Mouse (Mus musculus) neural tube, embryonic 14.5 days (tissue): ENCODE measurements around the gene Cipc. TPM values are rescaled to one million over a fixed set of nuclear protein-coding genes. Genes with fewer than 3 reads are reported as not detected.

ENCODE experiments used
- ATAC-seq: fragments of 200-750 bp; cut with Nextera tagmentation; 2 replicates; pipeline ENCODE4 v1.8.0; 2017; ENCODE audit warnings: low read depth, mild to moderate bottlenecking, moderate TSS enrichment, moderate library complexity
- H3K27ac ChIP-seq: fragments of 300-500 bp; sonication (generic); 2 replicates; pipeline ENCODE4 v1.5.1; 2014; ENCODE audit warnings: low read depth, mild to moderate bottlenecking, control low read depth, low read length, moderate library complexity, mixed read lengths
- H3K27me3 ChIP-seq: fragments of 300-500 bp; sonication (generic); 2 replicates; pipeline ENCODE4 v1.6.1; 2014; ENCODE audit warnings: low read length; ENCODE audit not compliant: control insufficient read depth, insufficient read depth
- H3K36me3 ChIP-seq: fragments of 300-500 bp; sonication (generic); 2 replicates; pipeline ENCODE4 v1.6.1; 2014; ENCODE audit warnings: low read length, mixed read lengths; ENCODE audit not compliant: control insufficient read depth, insufficient read depth
- H3K4me1 ChIP-seq: fragments of 300-500 bp; sonication (generic); 2 replicates; pipeline ENCODE4 v1.6.1; 2014; ENCODE audit warnings: low read length; ENCODE audit not compliant: control insufficient read depth, insufficient read depth
- H3K4me2 ChIP-seq: fragments of 300-500 bp; sonication (generic); 2 replicates; pipeline ENCODE4 v1.6.1; 2014; ENCODE audit warnings: mild to moderate bottlenecking, low read depth, low read length, control low read depth
- H3K4me3 ChIP-seq: fragments of 300-500 bp; sonication (generic); 2 replicates; pipeline ENCODE4 v1.5.1; 2014; ENCODE audit warnings: low read depth, low read length, control low read depth, mixed read lengths
- H3K9ac ChIP-seq: fragments of 300-500 bp; sonication (generic); replicated peaks from 2 replicates; pipeline ENCODE4 v1.6.1; 2014; ENCODE audit warnings: low read depth, mild to moderate bottlenecking, control low read depth, low read length, mixed read lengths
- H3K9me3 ChIP-seq: fragments of 300-500 bp; sonication (generic); 2 replicates; pipeline ENCODE4 v1.6.1; 2016; ENCODE audit warnings: low read length; ENCODE audit not compliant: control insufficient read depth
- WGBS: fragments of 180-500 bp; shearing (Covaris S2); extraction: QIAGEN DNeasy Blood & Tissue Kit; methylation state at CpG from one replicate; pipeline ENCODE4 v1.1.7; 2014; 5-methylcytosine and 5-hydroxymethylcytosine counted together
- polyA plus RNA-seq: library from polyadenylated mRNA; unstranded; fragments of >200 nt; fragmentation: Nextera tagmentation; extraction: Ambion mirVana; gene quantifications from 2 replicates; pipeline ENCODE4 v1.2.1, GENCODE M21; 2014

Gene Cipc
- polyA plus RNA-seq, 1 experiment from 2014 or later: 51.7 TPM

DNA sequence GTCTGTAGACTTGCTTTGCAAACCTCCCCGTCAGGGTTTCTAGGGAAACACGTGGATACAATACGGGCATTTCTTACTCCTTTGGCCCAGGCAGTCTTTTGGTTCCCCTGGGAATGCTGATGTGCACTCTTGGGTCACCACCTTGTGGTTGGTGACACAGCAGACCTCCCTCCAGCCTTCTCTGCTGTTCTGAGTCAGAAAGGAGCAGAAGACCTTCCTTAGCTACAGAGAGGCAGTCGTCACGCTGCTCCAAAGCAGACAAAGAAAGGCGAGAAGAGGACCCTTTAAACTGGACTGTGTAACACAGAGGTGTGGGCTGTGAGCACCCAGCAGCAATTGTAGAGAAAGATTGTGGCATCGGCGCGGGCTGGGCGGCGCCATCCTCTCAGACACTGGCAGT, 5.7 kb upstream of the Cipc start:
- peak overlapping the region; percentile 93 for H3K27ac ChIP-seq
- 9% methylated on average over 11 of the region's 11 CpGs for WGBS
- ATAC-seq: peak; percentile 32
- no peaks in the 10 kb centered on the region for H3K9me3 ChIP-seq
- H3K4me1 ChIP-seq: peaks cover 28% of the 10 kb centered on the region
- no peaks in the 10 kb centered on the region for H3K36me3 ChIP-seq
- H3K4me2 ChIP-seq: no peak overlapping the region
- peak overlapping the region; percentile 33 for H3K9ac ChIP-seq
- no peak overlapping the region for H3K4me3 ChIP-seq
- H3K27me3 ChIP-seq: no peaks in the 10 kb centered on the region

DNA sequence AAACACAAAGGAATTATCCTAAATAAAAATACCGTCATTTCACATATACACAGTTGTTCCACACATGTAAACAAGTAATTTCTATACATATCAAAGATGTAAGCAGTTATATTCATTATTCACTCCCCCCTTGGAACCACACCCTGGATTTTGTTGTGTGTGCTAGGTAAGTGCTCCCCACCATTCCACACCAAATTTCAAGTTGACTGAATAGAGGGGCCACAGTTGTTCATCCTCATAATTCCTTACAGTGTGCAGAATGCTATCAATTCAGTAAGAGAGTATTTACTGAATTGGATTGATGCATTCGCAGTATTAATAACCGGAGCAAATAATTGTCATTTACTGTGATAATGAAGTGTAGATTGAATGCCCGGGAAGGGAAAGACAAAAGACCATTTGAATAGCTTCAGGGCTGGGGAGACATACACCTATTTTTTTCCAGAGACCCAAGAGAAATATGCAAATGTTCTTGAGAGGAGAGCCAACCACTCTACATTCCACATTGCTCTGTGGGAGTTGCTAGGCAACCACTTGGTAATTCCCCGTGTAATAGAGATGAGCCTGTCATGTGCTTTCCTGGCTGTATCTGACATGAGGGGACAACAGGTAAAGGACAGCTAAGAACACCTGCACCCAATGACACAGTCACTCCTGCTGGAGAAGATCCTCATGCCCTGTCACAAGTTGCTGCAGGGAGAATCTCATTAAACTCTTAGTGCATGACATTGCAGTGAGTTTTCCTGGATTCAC, 4.9 kb upstream of the Cipc start:
- H3K4me2 ChIP-seq: peak overlapping the region; percentile 26; the same call in 1 of the 2 replicates
- ATAC-seq: peak; percentile 75
- peaks cover 30% of the 10 kb centered on the region for H3K4me1 ChIP-seq
- no peaks in the 10 kb centered on the region for H3K9me3 ChIP-seq
- no peaks in the 10 kb centered on the region for H3K36me3 ChIP-seq
- no peak overlapping the region for H3K4me3 ChIP-seq
- H3K27ac ChIP-seq: peak overlapping the region; percentile 93
- 17% methylated on average over 5 of the region's 5 CpGs for WGBS
- no peaks in the 10 kb centered on the region for H3K27me3 ChIP-seq
- peak overlapping the region; percentile 47; the same call in 1 of the 2 replicates for H3K9ac ChIP-seq

DNA sequence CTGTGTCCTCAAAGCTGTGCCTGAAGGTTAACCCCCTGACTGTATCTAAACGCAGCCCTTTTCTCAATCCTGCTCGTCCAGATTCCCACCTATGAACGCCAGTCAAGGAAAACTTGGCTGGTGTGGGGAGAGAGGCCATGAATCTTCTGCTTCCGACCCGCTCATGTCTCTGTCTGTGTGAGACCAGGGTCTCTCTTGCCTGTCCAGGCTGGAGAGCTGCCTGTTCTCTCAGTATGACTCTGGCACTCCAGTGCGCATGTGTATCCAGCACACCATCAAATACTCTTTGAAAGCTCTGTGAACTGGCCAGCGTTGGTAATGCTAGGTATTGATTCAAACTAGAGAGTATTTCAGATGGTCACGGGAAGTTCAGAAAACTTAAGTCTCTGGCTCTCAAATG, 3.4 kb upstream of the Cipc start:
- H3K27me3 ChIP-seq: no peaks in the 10 kb centered on the region
- H3K9me3 ChIP-seq: no peaks in the 10 kb centered on the region
- no peaks in the 10 kb centered on the region for H3K36me3 ChIP-seq
- H3K4me2 ChIP-seq: no peak overlapping the region
- WGBS: 91% methylated on average over 8 of the region's 8 CpGs
- H3K4me3 ChIP-seq: no peak overlapping the region
- peaks cover 36% of the 10 kb centered on the region for H3K4me1 ChIP-seq
- no peak overlapping the region for H3K27ac ChIP-seq
- no peak overlapping the region for H3K9ac ChIP-seq
- ATAC-seq: no peak

DNA sequence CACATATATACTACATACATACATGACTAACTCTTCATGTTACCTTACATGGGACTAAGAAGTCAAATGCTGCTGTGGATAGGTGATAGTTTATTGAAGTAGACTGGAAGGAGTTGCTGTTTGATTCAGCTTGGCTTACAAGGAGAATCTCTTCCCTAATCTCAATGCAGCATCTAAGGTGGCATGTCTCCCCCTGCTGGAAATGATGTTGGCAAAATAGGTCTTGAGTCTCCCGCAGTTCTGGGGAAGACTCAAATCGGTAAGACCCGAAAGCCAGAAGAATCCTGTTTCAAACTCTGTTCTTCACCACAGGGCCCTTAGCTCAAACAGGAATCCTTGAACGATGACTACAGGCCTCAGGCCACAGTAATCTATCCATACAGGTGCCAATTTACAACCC, 1.7 kb upstream of the Cipc start:
- no peak overlapping the region for H3K4me2 ChIP-seq
- H3K4me1 ChIP-seq: peaks cover 50% of the 10 kb centered on the region

DNA sequence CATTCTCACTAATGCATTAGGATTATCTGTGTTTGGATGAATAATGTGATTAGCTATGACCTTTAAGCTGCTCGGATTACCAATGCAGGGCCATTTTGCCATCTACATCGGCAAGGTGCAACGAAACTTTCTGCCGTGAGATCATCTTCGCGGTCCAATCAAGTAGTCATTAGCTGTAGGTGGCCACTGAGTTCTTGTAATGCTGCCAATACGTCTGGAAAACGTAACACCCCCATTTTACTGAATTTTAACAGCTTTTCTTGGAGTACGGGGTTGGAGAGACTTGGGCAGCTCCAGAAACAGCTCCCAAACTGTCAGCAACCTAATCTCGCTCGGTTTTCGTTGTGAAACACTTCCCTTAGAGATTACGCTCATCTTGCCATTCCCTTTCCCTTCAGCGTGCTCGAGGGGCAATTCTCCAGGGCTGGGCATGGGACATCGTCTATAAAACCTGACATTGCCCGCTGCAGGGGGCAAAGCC, 502 bp upstream of the Cipc start:
- peak overlapping the region; percentile 100 for H3K27ac ChIP-seq
- no peak for ATAC-seq
- peaks cover 44% of the 10 kb centered on the region for H3K4me1 ChIP-seq
- peak overlapping the region; percentile 70 for H3K4me3 ChIP-seq
- under 1% methylated on average over 17 of the region's 17 CpGs for WGBS
- peak overlapping the region; percentile 94 for H3K4me2 ChIP-seq
- no peaks in the 10 kb centered on the region for H3K9me3 ChIP-seq
- H3K36me3 ChIP-seq: no peaks in the 10 kb centered on the region
- H3K27me3 ChIP-seq: no peaks in the 10 kb centered on the region
- peak overlapping the region; percentile 96 for H3K9ac ChIP-seq

More for the DNA sequence above, 1.7 kb upstream of the Cipc start:
- WGBS: under 1% methylated on average over 4 of the region's 4 CpGs
- Histone ChIP-seq H3K9me3 (no peaks in the 10 kb centered on the region), H3K27me3 (no peaks in the 10 kb centered on the region), H3K36me3 (no peaks in the 10 kb centered on the region), H3K27ac (no peak overlapping the region), H3K9ac (no peak overlapping the region), H3K4me3 (no peak overlapping the region)
- no peak for ATAC-seq

DNA sequence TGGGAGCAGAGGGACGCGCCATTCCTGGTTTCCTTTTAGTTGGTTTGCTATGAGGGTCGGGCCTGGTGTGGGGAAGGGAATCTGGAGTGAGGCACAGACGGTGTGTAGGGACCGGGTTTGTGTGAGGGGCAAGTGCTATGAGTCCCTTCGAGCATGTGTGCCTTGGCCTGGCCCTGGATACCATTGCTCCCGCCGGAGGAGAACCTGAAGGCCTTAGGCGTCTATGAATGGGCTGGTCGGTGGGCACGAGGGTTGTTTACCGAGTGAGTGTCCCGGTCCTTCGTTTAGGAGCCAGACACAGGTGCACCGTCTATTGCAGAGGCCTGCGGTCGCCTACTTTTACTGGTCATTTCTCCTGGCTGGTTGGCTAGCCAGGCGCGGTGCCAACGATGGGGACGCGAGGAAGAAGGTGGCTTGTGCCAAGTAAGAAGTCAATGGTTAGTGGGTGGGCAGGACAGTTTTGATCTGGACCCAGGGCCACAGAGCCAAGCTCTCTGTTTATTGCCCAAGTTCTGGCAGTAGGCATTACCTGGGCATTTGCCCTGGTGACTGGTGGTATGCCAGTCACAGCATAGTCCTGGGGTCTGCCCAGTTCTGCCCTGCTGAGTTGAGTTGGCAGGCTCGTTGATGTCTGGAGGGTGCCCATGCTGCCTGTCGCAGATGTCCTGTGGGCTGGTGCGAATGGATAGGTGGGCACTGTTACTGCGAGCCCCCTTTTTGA, 998 bp downstream of the Cipc start:
- peak overlapping the region; percentile 79 for H3K9ac ChIP-seq
- H3K27me3 ChIP-seq: no peaks in the 10 kb centered on the region
- peak; percentile 65 for ATAC-seq
- H3K27ac ChIP-seq: peak overlapping the region; percentile 100
- no peaks in the 10 kb centered on the region for H3K9me3 ChIP-seq
- 16% methylated on average over 26 of the region's 26 CpGs for WGBS
- peaks cover 33% of the 10 kb centered on the region for H3K4me1 ChIP-seq
- peak overlapping the region; percentile 88 for H3K4me2 ChIP-seq
- H3K4me3 ChIP-seq: peak overlapping the region; percentile 70
- no peaks in the 10 kb centered on the region for H3K36me3 ChIP-seq

DNA sequence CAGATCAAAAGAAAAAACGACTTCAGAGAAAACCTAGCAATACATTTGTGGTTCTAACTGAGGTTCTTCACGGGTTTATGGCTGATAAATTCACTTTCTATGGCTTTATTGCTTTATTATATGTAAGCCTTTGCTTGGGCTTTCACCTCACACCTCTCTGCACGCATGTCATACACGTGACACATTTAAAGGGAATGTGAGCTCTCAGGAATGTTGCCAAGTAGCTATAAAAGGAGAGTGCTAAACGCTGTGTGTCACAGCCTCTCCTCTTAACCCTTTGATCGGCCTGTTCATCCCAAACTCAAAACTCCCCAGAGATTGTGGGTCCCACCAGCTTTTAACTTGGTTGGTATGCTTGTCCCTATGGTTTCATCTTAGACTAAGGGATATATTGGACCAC, 1.8 kb downstream of the Cipc start:
- ATAC-seq: no peak
- Histone ChIP-seq H3K27me3 (no peaks in the 10 kb centered on the region), H3K4me2 (peak overlapping the region; percentile 88), H3K4me1 (peaks cover 33% of the 10 kb centered on the region), H3K27ac (no peak overlapping the region), H3K36me3 (no peaks in the 10 kb centered on the region), H3K9me3 (no peaks in the 10 kb centered on the region), H3K9ac (peak overlapping the region; percentile 79; the same call in 1 of the 2 replicates), H3K4me3 (peak overlapping the region; percentile 70)
- WGBS: 25% methylated on average over 6 of the region's 6 CpGs

DNA sequence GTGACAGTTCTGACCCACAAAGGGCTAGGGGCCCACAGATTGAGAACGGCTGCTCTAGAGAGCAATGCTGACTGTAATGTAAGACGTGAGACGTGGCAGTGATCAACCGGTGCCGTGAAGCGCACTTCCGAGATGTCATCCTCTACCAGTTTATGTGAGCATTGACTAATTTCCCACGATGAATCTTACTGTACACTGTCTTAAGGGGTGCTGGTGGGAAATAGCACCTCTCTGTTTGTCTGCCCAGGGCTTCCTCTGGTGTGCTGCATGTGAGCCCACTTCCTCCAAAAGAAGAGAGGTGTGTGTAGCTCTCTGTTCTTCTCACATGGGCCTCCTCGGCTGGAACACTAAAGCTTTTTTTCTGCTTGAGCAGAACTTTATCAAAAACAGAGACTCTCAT, 2.7 kb downstream of the Cipc start:
- Histone ChIP-seq H3K27ac (no peak overlapping the region), H3K9me3 (no peaks in the 10 kb centered on the region), H3K4me2 (no peak overlapping the region), H3K4me1 (peaks cover 33% of the 10 kb centered on the region), H3K27me3 (no peaks in the 10 kb centered on the region), H3K36me3 (no peaks in the 10 kb centered on the region; the same call in 1 of the 2 replicates), H3K9ac (no peak overlapping the region; the same call in 1 of the 2 replicates), H3K4me3 (no peak overlapping the region)
- ATAC-seq: no peak
- 84% methylated on average over 9 of the region's 9 CpGs for WGBS
